Mouse (Mus musculus) E14TG2a.4 (cell line): Measurements from ENCODE around the gene Tchh.

Experiments
- CTCF ChIP-seq: conservative IDR thresholded peaks from 2 replicates; pipeline ENCODE4 v1.5.1; 2014; ENCODE audit warnings: low read length
- NANOG ChIP-seq: IDR thresholded peaks from 2 replicates; pipeline ENCODE4 v1.6.1; 2014; ENCODE audit warnings: borderline replicate concordance, low read length, mixed read lengths
- POU5F1 ChIP-seq: IDR thresholded peaks from 2 replicates; pipeline ENCODE4 v1.6.1; 2014; ENCODE audit warnings: low read length, borderline replicate concordance

DNA sequence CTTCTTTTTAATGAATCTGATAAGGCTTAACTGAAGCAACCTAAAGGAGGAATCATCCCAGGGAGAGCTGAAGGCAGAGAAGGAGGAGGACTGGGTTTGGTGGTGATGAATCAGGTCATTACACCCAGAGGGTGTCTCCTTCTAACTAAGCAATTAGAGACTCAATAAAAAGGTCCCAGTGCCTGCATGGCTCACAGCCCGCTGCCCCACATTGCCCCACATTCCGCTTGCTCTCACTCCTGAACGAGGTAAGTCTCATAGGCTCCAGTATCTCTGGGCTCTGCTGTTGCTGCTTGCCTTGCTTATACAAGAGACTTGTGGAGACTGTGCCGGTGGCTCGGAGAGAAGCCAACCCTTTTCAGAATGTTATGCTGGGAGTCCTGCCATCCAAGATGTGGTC, 26.4 kb downstream of the Tchh start, which contains the start of gene Tchhl1:
- TF ChIP-seq CTCF (no peak), NANOG (no peak), POU5F1 (no peak)
